11 mouse cellular contexts compared by ENCODE assay signal in the genomic region with DNA sequence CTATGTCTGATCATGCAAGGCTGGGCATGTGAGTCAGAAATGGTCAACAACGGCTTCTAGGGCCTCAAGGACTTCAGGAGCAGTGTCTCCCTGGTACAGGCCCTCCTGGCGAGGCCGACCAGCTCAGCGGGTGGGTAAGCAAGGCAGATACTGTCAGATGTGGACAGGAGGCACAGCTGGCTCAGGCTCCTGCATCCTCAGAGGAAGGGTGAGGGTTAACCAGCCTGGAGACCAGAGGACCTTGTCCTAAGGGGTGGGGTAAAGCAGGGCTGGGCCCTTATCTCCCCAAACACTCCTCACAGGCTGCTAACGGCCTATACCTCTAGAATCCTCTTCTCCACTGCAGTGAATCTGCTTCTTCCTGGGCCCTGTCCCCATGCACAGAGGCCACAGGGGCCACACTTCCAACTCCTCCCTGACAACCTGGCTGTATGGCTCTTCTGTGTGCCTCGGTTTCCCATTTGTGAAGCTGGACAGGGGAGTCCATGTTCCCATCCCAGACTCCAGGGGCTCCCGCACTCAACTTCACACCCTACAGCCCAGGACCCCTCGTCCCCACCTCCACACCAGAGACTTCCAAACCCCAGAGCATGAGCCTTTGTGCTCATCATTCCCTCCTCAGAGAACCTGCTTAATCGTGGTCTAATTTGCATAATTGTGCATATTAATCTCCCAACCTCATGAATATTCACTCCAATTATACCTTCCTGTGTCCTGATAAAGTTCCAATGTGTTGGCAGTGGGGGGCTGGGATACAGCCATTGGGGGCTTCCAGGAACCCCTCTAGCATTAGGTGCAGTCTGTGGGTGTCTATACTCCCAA. TPM values are rescaled to one million over a fixed set of nuclear protein-coding genes. Genes with fewer than 3 reads are reported as not detected.
DNase-seq lines count a peak whose midpoint lies in the region; ATAC-seq and TF ChIP-seq lines count a peak whose summit lies in the region.
"Had no signal": no experiment of that assay in that cellular context is flagged by ENCODE, and none has a peak within 500 bp of the region (broad histone marks: within the 10 kb centered on the region; RNA-seq: fewer than 3 reads in every experiment).

No protein-coding gene starts in this region.

- H3K4me1 ChIP-seq in forebrain, postnatal 0 days (ENCODE audit: insufficient read depth), result no peaks in the 10 kb centered on the region
- peaks cover 5% of the 10 kb centered on the region; the same call in 1 of the 2 replicates for H3K4me1 ChIP-seq in midbrain, embryonic 16.5 days (ENCODE audit: control insufficient read depth, insufficient read depth, low read length)

- peaks cover 66% of the 10 kb centered on the region for H3K36me3 ChIP-seq in forebrain, postnatal 0 days (ENCODE audit: insufficient read depth)
- H3K36me3 ChIP-seq in midbrain, embryonic 16.5 days (ENCODE audit: control insufficient read depth, insufficient read depth, low read length), result peaks cover 42% of the 10 kb centered on the region

- peak; percentile 52; the same call in 1 of the 2 replicates for ATAC-seq in forebrain, postnatal 0 days
- ATAC-seq in midbrain, embryonic 16.5 days, result no peak
- ATAC-seq: activated CD4-positive, CD25-positive, alpha-beta regulatory T cell, adult 4 months had no signal

- WGBS in forebrain, postnatal 0 days, result 66% methylated on average over 9 of the region's 9 CpGs
- WGBS in midbrain, embryonic 16.5 days, result 74% methylated on average over 9 of the region's 9 CpGs

- no peak for DNase-seq in gastrocnemius, adult 2 months
- no peak for DNase-seq in gastrocnemius, postnatal 4 days (ENCODE audit: low spot score in 2 of 2)
- peak; percentile 62 for DNase-seq in adrenal gland, postnatal 10 days
- no peak for DNase-seq in forebrain, postnatal 0 days
- no peak for DNase-seq in kidney, postnatal 4 days
- DNase-seq in thymus, adult 18-20 months, result no peak
- DNase-seq in layer of hippocampus, postnatal 25 days (ENCODE audit: extremely low spot score in 1 of 2, low spot score in 1 of 2), result no peak
- DNase-seq: heart, adult 18-20 months had no signal

- peak overlapping the region; percentile 22; the same call in 1 of the 2 replicates for H3K9ac ChIP-seq in forebrain, postnatal 0 days
- 0 out of 2 replicates have a peak overlapping the region, but pooled peaks have one; percentile 27 for H3K9ac ChIP-seq in midbrain, embryonic 16.5 days (ENCODE audit: low read depth, low read length)

- no peaks in the 10 kb centered on the region for H3K9me3 ChIP-seq in forebrain, postnatal 0 days (ENCODE audit: low read length)
- no peaks in the 10 kb centered on the region for H3K9me3 ChIP-seq in midbrain, embryonic 16.5 days (replicated peaks; ENCODE audit: control insufficient read depth, low read length, poor library complexity, severe bottlenecking)

- intact Hi-C loops in gastrocnemius, adult 2 months (cut with DNase I), result no loop called here

- H3K4me3 ChIP-seq in gastrocnemius, adult 2 months, result no peak overlapping the region
- no peak overlapping the region for H3K4me3 ChIP-seq in forebrain, postnatal 0 days (ENCODE audit: low read depth, low read length)
- no peak overlapping the region for H3K4me3 ChIP-seq in midbrain, embryonic 16.5 days (ENCODE audit: low read depth, low read length)

- no peak for TF ChIP-seq CTCF in gastrocnemius, adult 2 months (IDR thresholded peaks at IDR 0.05)
- TF ChIP-seq CTCF in forebrain, postnatal 0 days (IDR thresholded peaks at IDR 0.05; ENCODE audit: low read depth), result no peak

- H3K27ac ChIP-seq in gastrocnemius, adult 2 months, result peak overlapping the region; percentile 63
- H3K27ac ChIP-seq in forebrain, postnatal 0 days (ENCODE audit: low read depth, low read length), result peak overlapping the region; percentile 57
- H3K27ac ChIP-seq in midbrain, embryonic 16.5 days (ENCODE audit: low read length), result peak overlapping the region; percentile 72

- H3K27me3 ChIP-seq in forebrain, postnatal 0 days (ENCODE audit: insufficient read depth, low read length), result no peaks in the 10 kb centered on the region
- no peaks in the 10 kb centered on the region for H3K27me3 ChIP-seq in midbrain, embryonic 16.5 days (ENCODE audit: control insufficient read depth, insufficient read depth, low read depth, low read length)
- H3K27me3 ChIP-seq: megakaryocyte, embryonic 14.5 days had no signal

- H3K4me2 ChIP-seq in forebrain, postnatal 0 days (ENCODE audit: low read depth), result no peak overlapping the region
- H3K4me2 ChIP-seq in midbrain, embryonic 16.5 days (ENCODE audit: low read length), result no peak overlapping the region

RNA-seq across cellular contexts. Expression of a gene that starts 11.6 kb away (rescaled TPM):
- 10 to 100 TPM; 11.1 to 12.0 TPM for total RNA-seq in gastrocnemius, adult 2 months (2021)
- total RNA-seq in gastrocnemius, postnatal 4 days (2021), result 10 to 100 TPM; 66.4 to 67.5 TPM
- 10 to 100 TPM; 58.1 to 77.1 TPM for total RNA-seq in adrenal gland, postnatal 10 days (2021)
- 69.0 and 91.4 TPM in 2 replicates for total RNA-seq in forebrain, postnatal 0 days (2014; rRNA removed)
- 34.3 and 36.1 TPM in 2 replicates for polyA plus RNA-seq in forebrain, postnatal 0 days (2015; fragmentation: Nextera tagmentation; extraction: Ambion mirVana)
- polyA plus RNA-seq in midbrain, embryonic 16.5 days (2015; fragmentation: Nextera tagmentation; extraction: Ambion mirVana), result 30.2 and 35.2 TPM in 2 replicates
- 10 to 100 TPM; 26.9 to 32.1 TPM for total RNA-seq in layer of hippocampus, postnatal 25 days (2021)

RNA-seq across cellular contexts. Expression of a gene that starts 15.2 kb away (rescaled TPM):
- 1,000 to 10,000 TPM in 1 of 2 experiments, 100 to 1,000 TPM in 1; 776 to 1,068 TPM for total RNA-seq in gastrocnemius, adult 2 months (2021)
- 100 to 1,000 TPM; 640 to 657 TPM for total RNA-seq in gastrocnemius, postnatal 4 days (2021)
- 1,000 to 10,000 TPM; 1,321 to 1,365 TPM for total RNA-seq in adrenal gland, postnatal 10 days (2021)
- 230 and 424 TPM in 2 replicates for total RNA-seq in forebrain, postnatal 0 days (2014; rRNA removed)
- polyA plus RNA-seq in forebrain, postnatal 0 days (2015; fragmentation: Nextera tagmentation; extraction: Ambion mirVana), result 688 and 881 TPM in 2 replicates
- 455 and 532 TPM in 2 replicates for polyA plus RNA-seq in midbrain, embryonic 16.5 days (2015; fragmentation: Nextera tagmentation; extraction: Ambion mirVana)
- 100 to 1,000 TPM; 520 to 551 TPM for total RNA-seq in layer of hippocampus, postnatal 25 days (2021)

RNA-seq across cellular contexts. Expression of a gene that starts 22.5 kb away (rescaled TPM):
- 100 to 1,000 TPM; 105 to 116 TPM for total RNA-seq in gastrocnemius, adult 2 months (2021)
- 100 to 1,000 TPM; 139 to 140 TPM for total RNA-seq in gastrocnemius, postnatal 4 days (2021)
- total RNA-seq in adrenal gland, postnatal 10 days (2021), result 100 to 1,000 TPM; 103 to 113 TPM
- total RNA-seq in forebrain, postnatal 0 days (2014; rRNA removed), result 37.9 and 43.9 TPM in 2 replicates
- polyA plus RNA-seq in forebrain, postnatal 0 days (2015; fragmentation: Nextera tagmentation; extraction: Ambion mirVana), result 183 and 196 TPM in 2 replicates
- polyA plus RNA-seq in midbrain, embryonic 16.5 days (2015; fragmentation: Nextera tagmentation; extraction: Ambion mirVana), result 174 and 188 TPM in 2 replicates
- total RNA-seq in layer of hippocampus, postnatal 25 days (2021), result 100 to 1,000 TPM; 138 to 159 TPM

RNA-seq across cellular contexts. Expression of a gene that starts 34.4 kb away (rescaled TPM):
- total RNA-seq in gastrocnemius, adult 2 months (2021), result 1 to 10 TPM; 4.7 to 5.1 TPM
- 10 to 100 TPM; 17.8 to 18.9 TPM for total RNA-seq in gastrocnemius, postnatal 4 days (2021)
- total RNA-seq in adrenal gland, postnatal 10 days (2021), result 10 to 100 TPM; 19.6 to 21.8 TPM
- total RNA-seq in forebrain, postnatal 0 days (2014; rRNA removed), result 107 and 120 TPM in 2 replicates
- polyA plus RNA-seq in forebrain, postnatal 0 days (2015; fragmentation: Nextera tagmentation; extraction: Ambion mirVana), result 18.3 and 18.4 TPM in 2 replicates
- 13.6 and 15.0 TPM in 2 replicates for polyA plus RNA-seq in midbrain, embryonic 16.5 days (2015; fragmentation: Nextera tagmentation; extraction: Ambion mirVana)
- total RNA-seq in layer of hippocampus, postnatal 25 days (2021), result 10 to 100 TPM; 18.9 to 19.3 TPM
